Mouse (Mus musculus): ENCODE results near the gene Sbf2. TPM values are rescaled to one million over a fixed set of nuclear protein-coding genes. Genes with fewer than 3 reads are reported as not detected.
"Not testable (repeated sequence)": the region's sequence is repeated elsewhere in the genome, so short reads cannot be mapped to it uniquely, and the experiment has no call there.

The Sbf2 gene
- total RNA-seq, 1 experiment from 2014 or later, result 2.4 TPM

- ATAC-seq (replicated peaks in 1 of 2; ENCODE audit: insufficient read depth in 1 of 2, low FRiP score in 2 of 2, low TSS enrichment in 1 of 2, low read depth in 1 of 2, poor library complexity in 2 of 2, severe bottlenecking in 2 of 2), result no peak
Observed at GRCm38 (mm10) chr7:110525090-110525775, 89.5 kb downstream of the Sbf2 start.

- no peak for ATAC-seq (replicated peaks in 1 of 2; ENCODE audit: insufficient read depth in 1 of 2, low FRiP score in 2 of 2, low TSS enrichment in 1 of 2, low read depth in 1 of 2, poor library complexity in 2 of 2, severe bottlenecking in 2 of 2)
Observed at GRCm38 (mm10) chr7:110516241-110517220, 98.2 kb downstream of the Sbf2 start.

GRCm38 (mm10) chr7:110514131-110514530 is 100.6 kb downstream of the Sbf2 start:
- ATAC-seq (replicated peaks in 1 of 2; ENCODE audit: insufficient read depth in 1 of 2, low FRiP score in 2 of 2, low TSS enrichment in 1 of 2, low read depth in 1 of 2, poor library complexity in 2 of 2, severe bottlenecking in 2 of 2), result no peak

- no peak for ATAC-seq (replicated peaks in 1 of 2; ENCODE audit: insufficient read depth in 1 of 2, low FRiP score in 2 of 2, low TSS enrichment in 1 of 2, low read depth in 1 of 2, poor library complexity in 2 of 2, severe bottlenecking in 2 of 2)
Observed at GRCm38 (mm10) chr7:110498653-110499052, 116.1 kb downstream of the Sbf2 start.

GRCm38 (mm10) chr7:110491038-110491437 is 123.7 kb downstream of the Sbf2 start:
- no peak for ATAC-seq (replicated peaks in 1 of 2; ENCODE audit: insufficient read depth in 1 of 2, low FRiP score in 2 of 2, low TSS enrichment in 1 of 2, low read depth in 1 of 2, poor library complexity in 2 of 2, severe bottlenecking in 2 of 2)

- no peak for ATAC-seq (replicated peaks in 1 of 2; ENCODE audit: insufficient read depth in 1 of 2, low FRiP score in 2 of 2, low TSS enrichment in 1 of 2, low read depth in 1 of 2, poor library complexity in 2 of 2, severe bottlenecking in 2 of 2)
Observed at GRCm38 (mm10) chr7:110485051-110485450, 129.7 kb downstream of the Sbf2 start.

GRCm38 (mm10) chr7:110470987-110471386 is 143.7 kb downstream of the Sbf2 start:
- ATAC-seq (replicated peaks in 1 of 2; ENCODE audit: insufficient read depth in 1 of 2, low FRiP score in 2 of 2, low TSS enrichment in 1 of 2, low read depth in 1 of 2, poor library complexity in 2 of 2, severe bottlenecking in 2 of 2), result no peak

- ATAC-seq (replicated peaks in 1 of 2; ENCODE audit: insufficient read depth in 1 of 2, low FRiP score in 2 of 2, low TSS enrichment in 1 of 2, low read depth in 1 of 2, poor library complexity in 2 of 2, severe bottlenecking in 2 of 2), result no peak
Observed at GRCm38 (mm10) chr7:110463471-110463870, 151.3 kb downstream of the Sbf2 start.

- ATAC-seq (replicated peaks in 1 of 2; ENCODE audit: insufficient read depth in 1 of 2, low FRiP score in 2 of 2, low TSS enrichment in 1 of 2, low read depth in 1 of 2, poor library complexity in 2 of 2, severe bottlenecking in 2 of 2), result peak; percentile 59 to 87; a peak in 3 of 4 replicates
Observed at GRCm38 (mm10) chr7:110432301-110432700, 182.4 kb downstream of the Sbf2 start.

GRCm38 (mm10) chr7:110416318-110416717 is 198.4 kb downstream of the Sbf2 start:
- ATAC-seq (replicated peaks in 1 of 2; ENCODE audit: insufficient read depth in 1 of 2, low FRiP score in 2 of 2, low TSS enrichment in 1 of 2, low read depth in 1 of 2, poor library complexity in 2 of 2, severe bottlenecking in 2 of 2), result no peak

- ATAC-seq (replicated peaks in 1 of 2; ENCODE audit: insufficient read depth in 1 of 2, low FRiP score in 2 of 2, low TSS enrichment in 1 of 2, low read depth in 1 of 2, poor library complexity in 2 of 2, severe bottlenecking in 2 of 2), result no peak
Observed at GRCm38 (mm10) chr7:110414276-110414675, 200.4 kb downstream of the Sbf2 start.

- ATAC-seq (replicated peaks in 1 of 2; ENCODE audit: insufficient read depth in 1 of 2, low FRiP score in 2 of 2, low TSS enrichment in 1 of 2, low read depth in 1 of 2, poor library complexity in 2 of 2, severe bottlenecking in 2 of 2), result no peak
Observed at GRCm38 (mm10) chr7:110402092-110402491, 212.6 kb downstream of the Sbf2 start.

- no peak for ATAC-seq (replicated peaks in 1 of 2; ENCODE audit: insufficient read depth in 1 of 2, low FRiP score in 2 of 2, low TSS enrichment in 1 of 2, low read depth in 1 of 2, poor library complexity in 2 of 2, severe bottlenecking in 2 of 2)
Observed at GRCm38 (mm10) chr7:110392576-110392975, 222.1 kb downstream of the Sbf2 start.

- ATAC-seq (replicated peaks in 1 of 2; ENCODE audit: insufficient read depth in 1 of 2, low FRiP score in 2 of 2, low TSS enrichment in 1 of 2, low read depth in 1 of 2, poor library complexity in 2 of 2, severe bottlenecking in 2 of 2), result no peak
Observed at GRCm38 (mm10) chr7:110391632-110392031, 223.1 kb downstream of the Sbf2 start.

- not testable (repeated sequence) for ATAC-seq (replicated peaks in 1 of 2; ENCODE audit: insufficient read depth in 1 of 2, low FRiP score in 2 of 2, low TSS enrichment in 1 of 2, low read depth in 1 of 2, poor library complexity in 2 of 2, severe bottlenecking in 2 of 2)
Observed at GRCm38 (mm10) chr7:110388889-110389288, 225.8 kb downstream of the Sbf2 start.

- no peak for ATAC-seq (replicated peaks in 1 of 2; ENCODE audit: insufficient read depth in 1 of 2, low FRiP score in 2 of 2, low TSS enrichment in 1 of 2, low read depth in 1 of 2, poor library complexity in 2 of 2, severe bottlenecking in 2 of 2)
Observed at GRCm38 (mm10) chr7:110387565-110387964, 227.2 kb downstream of the Sbf2 start.

GRCm38 (mm10) chr7:110385482-110385881 is 229.2 kb downstream of the Sbf2 start:
- ATAC-seq (replicated peaks in 1 of 2; ENCODE audit: insufficient read depth in 1 of 2, low FRiP score in 2 of 2, low TSS enrichment in 1 of 2, low read depth in 1 of 2, poor library complexity in 2 of 2, severe bottlenecking in 2 of 2), result 0 out of 4 replicates have a peak, but pooled peaks of 1 of the 2 experiments have one; percentile 37

- no peak for ATAC-seq (replicated peaks in 1 of 2; ENCODE audit: insufficient read depth in 1 of 2, low FRiP score in 2 of 2, low TSS enrichment in 1 of 2, low read depth in 1 of 2, poor library complexity in 2 of 2, severe bottlenecking in 2 of 2)
Observed at GRCm38 (mm10) chr7:110384343-110384742, 230.4 kb downstream of the Sbf2 start.

Measured in hematopoietic stem cell, adult 5-6 weeks (primary cell).